Mouse (Mus musculus): ENCODE results near the gene Msn. TPM values are rescaled to one million over a fixed set of nuclear protein-coding genes. Genes with fewer than 3 reads are reported as not detected.
A peak's percentile ranks its signal among the peaks of the same experiment; 100 is the strongest.
"Not testable (repeated sequence)": the region's sequence is repeated elsewhere in the genome, so short reads cannot be mapped to it uniquely, and the experiment has no call there.

The Msn gene
- total RNA-seq, 4 experiments from 2014 or later = 131 to 164 (median 151) TPM

- no peak for DNase-seq
Observed at GRCm38 (mm10) chrX:96144960-96145488, 49.2 kb downstream of the Msn start.

GRCm38 (mm10) chrX:96148217-96148616, 52.4 kb downstream of the Msn start:
- no peak for DNase-seq

- no peak for DNase-seq
Observed at GRCm38 (mm10) chrX:96153362-96153761, 57.5 kb downstream of the Msn start.

- DNase-seq = no peak
Observed at GRCm38 (mm10) chrX:96157936-96158335, 62.1 kb downstream of the Msn start.

- DNase-seq = no peak
Observed at GRCm38 (mm10) chrX:96162571-96162970, 66.7 kb downstream of the Msn start.

- no peak for DNase-seq
Observed at GRCm38 (mm10) chrX:96171645-96172388, 76.0 kb downstream of the Msn start.

- DNase-seq = peak; percentile 8
Observed at GRCm38 (mm10) chrX:96178437-96178836, 82.6 kb downstream of the Msn start.

- no peak for DNase-seq
Observed at GRCm38 (mm10) chrX:96184100-96184732, 88.4 kb downstream of the Msn start.

- DNase-seq = not testable (repeated sequence)
Observed at GRCm38 (mm10) chrX:96205143-96205542, 109.3 kb downstream of the Msn start.

GRCm38 (mm10) chrX:96206872-96207271, 111.0 kb downstream of the Msn start:
- no peak for DNase-seq

- no peak for DNase-seq
Observed at GRCm38 (mm10) chrX:96218088-96218487, 122.2 kb downstream of the Msn start.

Other genes with a start within 250 kb of the Msn start
- gene Las1l, start 139.1 kb upstream of the Msn start, total RNA-seq (2022) = 10 to 100 TPM; 46.7 to 65.8 (median 54.7) TPM
- under 1 TPM; 0.17 to 0.65 (median 0.24) TPM for gene Vsig4, start 197.4 kb downstream of the Msn start, total RNA-seq (2022)